Mouse (Mus musculus) kidney, postnatal 4 days (tissue): ENCODE results near the gene Top3a.

Source experiments
- DNase-seq, 2 experiments: peaks; one replicate each; pipeline ENCODE4 v3.0.0; 2021; ENCODE audit warnings: mixed read lengths in 2 of 2

The Top3a gene

DNA sequence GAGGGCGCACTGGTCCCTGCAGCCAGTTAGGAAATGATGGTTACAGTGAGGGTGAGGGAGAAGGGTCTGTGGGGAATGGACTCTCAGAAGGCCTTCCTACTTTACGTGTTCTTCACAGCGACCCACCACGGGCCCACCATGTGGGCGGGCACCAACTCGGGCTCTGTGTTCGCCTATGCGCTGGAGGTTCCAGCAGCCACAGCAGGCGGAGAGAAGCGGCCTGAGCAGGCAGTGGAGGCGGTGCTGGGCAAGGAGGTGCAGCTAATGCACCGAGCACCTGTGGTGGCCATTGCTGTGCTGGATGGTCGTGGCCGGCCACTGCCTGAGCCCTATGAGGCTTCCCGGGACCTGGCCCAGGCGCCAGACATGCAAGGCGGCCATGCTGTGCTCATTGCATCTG, 65.9 kb downstream of the Top3a start:
- DNase-seq: peak in 1 of 2 experiments; percentile 4

DNA sequence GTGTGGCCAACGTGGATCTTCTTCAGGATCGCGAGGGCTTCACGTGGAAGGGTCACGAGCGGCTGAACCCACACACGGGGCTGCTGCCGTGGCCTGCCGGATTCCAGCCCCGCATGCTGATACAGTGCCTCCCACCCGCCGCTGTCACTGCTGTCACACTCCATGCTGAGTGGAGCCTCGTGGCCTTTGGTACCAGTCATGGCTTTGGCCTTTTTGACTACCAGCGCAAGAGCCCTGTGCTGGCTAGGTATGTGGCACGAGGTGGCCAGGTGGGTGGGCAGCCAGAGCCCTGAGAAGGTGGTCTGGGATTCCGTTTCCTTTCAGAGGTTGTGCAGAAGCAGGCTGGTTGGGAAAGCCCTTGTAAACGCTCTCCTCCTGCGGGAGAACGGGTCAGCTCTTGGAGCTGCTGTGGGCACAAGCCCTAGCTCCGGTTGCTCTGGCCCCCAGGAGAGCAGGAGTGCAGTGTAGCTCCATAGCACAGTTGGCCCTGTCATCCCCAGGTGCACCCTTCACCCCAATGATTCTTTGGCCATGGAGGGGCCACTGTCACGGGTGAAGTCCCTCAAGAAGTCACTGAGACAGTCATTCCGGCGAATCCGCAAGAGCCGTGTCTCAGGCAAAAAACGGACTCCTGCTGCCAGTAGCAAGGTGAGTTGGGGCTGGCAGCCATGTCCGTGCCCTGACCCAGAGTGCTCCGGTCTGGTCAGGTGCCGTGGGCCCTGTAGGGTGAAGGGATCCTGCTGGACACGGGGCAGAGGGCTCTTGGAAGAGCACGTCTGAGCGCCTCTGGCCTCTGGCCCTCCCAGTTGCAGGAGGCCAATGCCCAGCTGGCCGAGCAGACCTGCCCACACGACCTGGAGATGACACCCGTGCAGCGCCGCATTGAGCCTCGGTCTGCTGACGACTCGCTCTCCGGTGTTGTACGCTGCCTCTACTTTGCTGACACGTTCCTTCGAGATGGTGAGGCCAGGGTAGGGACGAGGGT, 67.4 kb downstream of the Top3a start:
- peak; percentile 2 to 8 for DNase-seq

DNA sequence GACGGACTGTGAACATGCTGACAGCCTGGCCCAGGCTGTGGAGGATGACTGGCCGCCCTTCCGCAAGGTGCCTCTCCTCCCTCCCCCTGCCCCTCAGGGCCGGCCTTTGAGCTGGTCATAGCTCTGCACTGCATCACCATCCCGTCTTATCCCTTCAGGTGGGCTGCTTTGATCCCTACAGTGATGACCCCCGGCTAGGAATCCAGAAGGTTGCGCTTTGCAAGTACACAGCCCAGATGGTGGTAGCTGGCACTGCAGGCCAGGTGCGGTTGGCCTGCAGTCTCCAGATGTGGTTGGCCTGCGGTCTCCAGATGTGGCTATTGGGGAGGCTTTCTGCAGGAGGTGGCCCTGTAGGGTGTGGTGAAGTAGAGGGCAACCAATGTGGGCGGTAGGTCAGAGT, 68.5 kb downstream of the Top3a start:
- DNase-seq: peak in 1 of 2 experiments; percentile 0

- DNase-seq: peak; percentile 70 to 78
Measured at GRCm38 (mm10) chr11:60707672-60708071, 69.5 kb downstream of the Top3a start.

- peak; percentile 1 to 4 for DNase-seq
Measured at GRCm38 (mm10) chr11:60706696-60707480, 70.3 kb downstream of the Top3a start.

DNA sequence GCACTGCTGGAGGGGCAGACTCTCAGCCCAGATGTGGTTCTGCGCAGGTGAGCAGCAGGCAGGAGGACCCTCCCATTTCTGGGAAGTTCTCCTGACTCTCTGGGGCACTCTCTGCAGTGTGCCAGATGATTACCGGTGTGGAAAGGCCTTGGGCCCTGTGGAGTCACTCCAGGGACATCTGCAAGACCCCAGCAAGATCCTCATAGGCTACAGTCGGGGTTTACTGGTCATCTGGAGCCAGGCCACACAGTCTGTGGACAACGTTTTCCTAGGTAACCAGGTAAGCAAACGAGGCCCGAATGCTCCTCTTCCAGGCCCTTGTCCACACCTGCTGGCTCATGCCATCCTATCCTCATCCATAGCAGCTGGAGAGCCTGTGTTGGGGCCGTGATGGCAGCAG, 71.1 kb downstream of the Top3a start:
- peak in 1 of 2 experiments; percentile 3 for DNase-seq

DNA sequence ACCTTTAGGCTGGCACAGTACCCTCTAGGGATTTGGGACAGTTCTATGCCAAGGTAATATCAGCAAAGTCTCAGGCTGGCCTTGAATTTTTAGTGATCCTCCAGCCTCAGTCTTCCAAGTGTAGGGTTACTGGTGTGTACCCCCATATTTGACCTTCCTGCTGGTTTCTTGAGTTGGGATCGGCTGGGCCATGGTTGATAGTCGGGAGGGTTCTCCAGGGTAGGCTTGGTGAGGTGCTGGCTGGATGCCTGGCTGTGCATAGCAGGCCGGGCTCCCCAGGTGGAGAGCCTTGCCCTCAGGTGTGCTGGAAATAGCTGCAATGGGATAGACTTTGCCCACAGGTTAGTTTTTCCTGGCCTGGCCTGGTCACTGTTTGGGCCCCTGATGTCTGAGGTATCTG, 71.9 kb downstream of the Top3a start:
- DNase-seq: peak; percentile 1

DNA sequence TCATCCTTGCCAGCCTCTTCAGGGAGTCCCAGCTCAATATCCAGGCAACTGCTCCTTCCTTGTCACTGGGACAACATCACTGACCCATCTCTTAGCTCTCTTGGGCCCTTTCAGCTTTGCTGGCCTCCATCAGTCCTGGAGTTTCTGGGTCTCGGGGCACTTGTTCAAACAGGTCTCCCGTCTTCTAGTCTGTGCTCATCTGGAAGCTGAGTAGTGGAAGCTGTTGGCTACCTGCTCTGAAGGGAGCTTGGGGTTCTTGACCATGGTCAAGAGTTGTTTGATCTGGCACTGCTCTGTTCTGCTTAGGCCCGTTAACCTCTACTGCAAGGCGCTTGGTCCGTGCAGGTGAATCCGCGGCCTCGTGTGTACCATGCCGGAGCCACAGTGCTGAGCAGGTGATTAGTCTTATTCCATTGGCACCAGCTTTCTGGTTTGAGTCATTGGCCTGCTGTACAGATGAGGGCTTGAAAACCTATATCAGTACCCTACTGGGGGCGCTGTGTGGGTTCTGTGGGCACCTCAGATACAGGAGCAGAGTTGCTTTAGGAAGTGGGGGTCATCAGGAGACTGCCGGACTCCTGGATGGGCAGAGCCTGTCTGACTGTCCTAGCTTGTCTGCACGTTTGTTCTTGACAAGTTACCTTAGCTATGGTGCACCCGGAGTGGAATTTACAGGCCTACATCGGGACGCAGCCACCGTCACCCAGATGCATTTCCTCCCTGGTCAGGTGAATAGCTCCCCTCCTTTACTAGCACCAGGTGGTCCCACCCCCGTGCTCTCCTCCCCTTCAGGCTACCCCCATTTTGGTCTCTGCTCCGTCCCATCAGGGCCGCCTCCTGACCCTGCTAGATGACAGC, 72.9 kb downstream of the Top3a start:
- peak; percentile 1 for DNase-seq

- peak; percentile 85 to 87 for DNase-seq
Measured at GRCm38 (mm10) chr11:60703131-60703530, 74.0 kb downstream of the Top3a start.

DNA sequence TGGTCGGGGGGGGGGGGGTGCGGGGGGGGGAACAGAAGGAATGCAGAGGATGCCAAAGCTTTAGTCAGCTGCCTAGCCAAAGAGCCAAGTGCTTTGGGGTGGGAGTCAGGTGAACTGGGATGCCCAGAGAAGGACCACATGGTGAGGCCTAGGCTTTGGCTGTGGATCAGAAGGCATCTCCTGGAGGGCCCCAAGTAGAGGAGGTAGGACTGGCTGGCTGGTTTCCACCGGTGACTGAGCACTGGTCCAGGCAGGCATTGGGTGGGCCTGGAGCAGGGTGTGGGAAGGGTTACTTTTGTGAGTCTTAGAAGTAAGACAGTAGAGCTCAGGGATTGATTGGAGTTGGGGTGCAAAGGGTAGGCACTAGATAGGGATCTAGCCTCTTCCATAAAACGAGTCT, 75.6 kb downstream of the Top3a start:
- no peak for DNase-seq

GRCm38 (mm10) chr11:60700320-60701185, 76.6 kb downstream of the Top3a start:
- no peak for DNase-seq

GRCm38 (mm10) chr11:60699524-60700075, 77.6 kb downstream of the Top3a start, which contains the start of gene Llgl1:
Gene Llgl1 (plus strand): TSS chr11:60699723.
- peak; percentile 90 to 94 for DNase-seq

DNA sequence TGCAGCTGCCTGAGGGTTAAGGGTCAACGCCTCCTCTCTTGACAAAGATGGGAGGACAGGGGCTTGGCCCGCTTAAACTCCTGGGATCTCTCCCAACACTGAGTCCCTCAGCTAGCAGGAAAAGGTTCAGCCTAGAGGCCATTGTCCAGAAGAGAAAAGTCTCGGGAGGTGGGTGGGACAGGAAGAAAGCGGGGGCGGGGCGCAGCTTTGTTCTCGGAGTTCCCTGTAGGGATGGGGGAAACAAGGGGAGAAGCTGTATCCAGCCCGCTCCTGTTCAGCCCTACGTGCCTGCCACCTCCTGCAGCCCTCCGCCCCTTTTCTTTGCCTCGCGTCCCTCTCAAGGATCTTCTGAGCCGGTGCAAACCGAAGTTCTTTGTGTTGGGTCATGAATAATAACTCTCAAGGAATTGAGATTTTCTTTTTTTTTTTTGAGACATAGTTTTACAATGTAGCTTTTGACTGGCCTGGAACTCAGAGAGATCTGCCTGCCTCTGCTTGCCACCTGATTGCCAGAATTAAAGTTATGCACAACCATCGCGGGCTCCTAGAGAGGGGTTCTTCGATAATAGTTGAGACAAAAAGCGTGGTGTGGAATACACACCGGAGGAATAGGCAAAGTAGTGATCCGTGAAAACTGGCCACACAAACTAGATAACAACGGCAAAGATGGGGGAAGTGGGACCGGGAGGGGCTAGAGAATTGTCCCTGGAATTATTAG, 78.2 kb downstream of the Top3a start:
- peak; percentile 87 to 91 for DNase-seq

DNA sequence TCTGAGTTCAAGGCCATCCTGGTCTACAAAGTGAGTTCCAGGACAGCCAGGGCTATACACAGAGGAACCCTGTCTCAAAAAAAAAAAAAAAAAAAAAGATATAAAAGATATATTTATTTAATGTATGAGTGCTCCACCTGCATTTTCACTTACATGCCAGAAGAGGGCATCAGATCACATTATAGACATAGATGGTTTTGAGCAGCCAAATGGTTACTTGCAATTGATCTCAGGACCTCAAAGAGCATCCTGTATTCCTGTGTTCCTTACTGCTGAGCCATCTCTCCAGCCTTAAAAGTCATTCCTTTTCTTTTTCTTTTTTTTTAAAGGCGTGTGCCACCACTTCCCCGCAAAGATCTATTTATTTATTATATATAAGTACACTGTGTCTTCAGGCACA, 79.6 kb downstream of the Top3a start:
- no peak for DNase-seq

DNA sequence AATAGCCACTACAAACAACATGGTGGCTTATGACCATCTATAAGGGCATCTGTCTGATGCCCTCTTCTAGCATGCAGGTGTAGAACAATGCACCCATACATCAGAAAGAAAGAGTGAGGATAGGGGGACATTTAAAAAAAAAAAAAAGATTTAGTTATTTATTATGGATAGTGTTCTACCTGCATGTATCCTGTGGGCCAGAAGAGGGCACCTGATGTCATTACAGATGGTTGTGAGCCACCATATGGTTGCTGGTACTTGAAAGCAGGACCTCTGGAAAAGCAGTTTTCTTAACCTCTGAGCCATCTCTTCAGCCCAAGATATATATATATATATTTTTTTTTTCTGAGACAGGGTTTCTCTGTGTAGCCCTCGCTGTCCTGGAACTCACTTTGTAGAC, 81.0 kb downstream of the Top3a start:
- no peak for DNase-seq
